Mouse (Mus musculus) erythroblast, embryonic 14.5 days (primary cell): ENCODE results near the gene Cenpl. TPM values are rescaled to one million over a fixed set of nuclear protein-coding genes. Genes with fewer than 3 reads are reported as not detected.
"Not testable (repeated sequence)": the region's sequence is repeated elsewhere in the genome, so short reads cannot be mapped to it uniquely, and the experiment has no call there.

ENCODE experiments used
- H3K27me3 ChIP-seq: 2 replicates; pipeline ENCODE4 v1.6.1; 2012; ENCODE audit warnings: inconsistent platforms; ENCODE audit not compliant: control insufficient read depth
- H3K36me3 ChIP-seq: 2 replicates; pipeline ENCODE4 v1.6.1; 2012; ENCODE audit warnings: mild to moderate bottlenecking, inconsistent platforms; ENCODE audit not compliant: control insufficient read depth
- H3K4me1 ChIP-seq: 2 replicates; pipeline ENCODE4 v1.6.1; 2012; ENCODE audit warnings: inconsistent platforms; ENCODE audit not compliant: control insufficient read depth
- H3K4me3 ChIP-seq: replicated peaks from 2 replicates; pipeline ENCODE3; 2012; ENCODE audit warnings: moderate library complexity, mild to moderate bottlenecking, inconsistent platforms
- H3K9me3 ChIP-seq: 2 replicates; pipeline ENCODE4 v1.6.1; 2012; ENCODE audit warnings: low read length, inconsistent platforms, mixed read lengths; ENCODE audit not compliant: control insufficient read depth
- GATA1 ChIP-seq: IDR thresholded peaks from 2 replicates; pipeline ENCODE4 v1.6.1; 2012; ENCODE audit warnings: low read length, inconsistent platforms, mixed read lengths
- TAL1 ChIP-seq: IDR thresholded peaks from 3 replicates; pipeline ENCODE4 v1.6.1; 2012; ENCODE audit warnings: low read length, inconsistent platforms, mixed read lengths
- polyA plus RNA-seq: library from polyadenylated mRNA; stranded (reverse); fragments of >175 nt; gene quantifications from 2 replicates; pipeline ENCODE4 v1.2.3, GENCODE M21; 2012

Gene Cenpl
- 3.6 and 5.0 TPM in 2 replicates for polyA plus RNA-seq

GRCm38 (mm10) chr1:161070352-161071271 lies at the start of gene Cenpl, which contains the start of gene Dars2:
Gene Cenpl, plus strand, starts transcription at chr1:161070713.
Gene Dars2, minus strand, starts transcription at chr1:161070658.
- H3K4me3 ChIP-seq = peak within 1 kb of the TSS; percentile 100
- no peaks in the 10 kb centered on the region for H3K27me3 ChIP-seq
- H3K36me3 ChIP-seq = peaks cover 56% of the 10 kb centered on the region
- TF ChIP-seq TAL1 (no peak), GATA1 (no peak)
- peaks cover 48% of the 10 kb centered on the region for H3K4me1 ChIP-seq
- no peaks in the 10 kb centered on the region for H3K9me3 ChIP-seq

- H3K4me1 ChIP-seq = peaks cover 3% of the 10 kb centered on the region
- H3K4me3 ChIP-seq = no peak overlapping the region
- no peaks in the 10 kb centered on the region for H3K9me3 ChIP-seq
- H3K27me3 ChIP-seq = no peaks in the 10 kb centered on the region
- no peak for TF ChIP-seq GATA1
- no peak for TF ChIP-seq TAL1
- H3K36me3 ChIP-seq = peaks cover 5% of the 10 kb centered on the region; the same call in 1 of the 2 replicates
Observed at GRCm38 (mm10) chr1:161025410-161026210, 44.9 kb upstream of the Cenpl start.

- peaks cover 16% of the 10 kb centered on the region for H3K36me3 ChIP-seq
- peaks cover 9% of the 10 kb centered on the region for H3K4me1 ChIP-seq
- no peaks in the 10 kb centered on the region for H3K27me3 ChIP-seq
- no peak for TF ChIP-seq GATA1
- TF ChIP-seq TAL1 = no peak
- no peak overlapping the region for H3K4me3 ChIP-seq
- no peaks in the 10 kb centered on the region for H3K9me3 ChIP-seq
Observed at GRCm38 (mm10) chr1:161027196-161027595, 43.3 kb upstream of the Cenpl start.

GRCm38 (mm10) chr1:161028427-161028826 lies 42.1 kb upstream of the Cenpl start:
- H3K27me3 ChIP-seq = not testable (repeated sequence)
- H3K4me1 ChIP-seq = peaks cover 21% of the 10 kb centered on the region

GRCm38 (mm10) chr1:161030058-161030457 lies 40.5 kb upstream of the Cenpl start:
- Histone ChIP-seq H3K4me3 (no peak overlapping the region), H3K9me3 (no peaks in the 10 kb centered on the region), H3K4me1 (peaks cover 33% of the 10 kb centered on the region), H3K27me3 (no peaks in the 10 kb centered on the region), H3K36me3 (peaks cover 20% of the 10 kb centered on the region)
- TF ChIP-seq TAL1 = no peak
- TF ChIP-seq GATA1 = no peak

More at GRCm38 (mm10) chr1:161028427-161028826, 42.1 kb upstream of the Cenpl start:
- peaks cover 20% of the 10 kb centered on the region for H3K36me3 ChIP-seq
- not testable (repeated sequence) for H3K4me3 ChIP-seq, H3K9me3 ChIP-seq

- Histone ChIP-seq H3K36me3 (peaks cover 37% of the 10 kb centered on the region), H3K4me3 (no peak overlapping the region)
Observed at GRCm38 (mm10) chr1:161031881-161032280, 38.6 kb upstream of the Cenpl start.

GRCm38 (mm10) chr1:161032345-161032744 lies 38.2 kb upstream of the Cenpl start:
- TF ChIP-seq GATA1 = no peak
- no peak for TF ChIP-seq TAL1
- Histone ChIP-seq H3K4me1 (peaks cover 52% of the 10 kb centered on the region), H3K36me3 (peaks cover 42% of the 10 kb centered on the region), H3K4me3 (no peak overlapping the region), H3K9me3 (no peaks in the 10 kb centered on the region), H3K27me3 (no peaks in the 10 kb centered on the region)

More at GRCm38 (mm10) chr1:161031881-161032280, 38.6 kb upstream of the Cenpl start:
- Histone ChIP-seq H3K9me3 (no peaks in the 10 kb centered on the region), H3K27me3 (no peaks in the 10 kb centered on the region), H3K4me1 (peaks cover 47% of the 10 kb centered on the region)
- TF ChIP-seq GATA1 (no peak), TAL1 (no peak)

- peaks cover 63% of the 10 kb centered on the region for H3K4me1 ChIP-seq
- peaks cover 58% of the 10 kb centered on the region for H3K36me3 ChIP-seq
- H3K27me3 ChIP-seq = no peaks in the 10 kb centered on the region
- no peaks in the 10 kb centered on the region for H3K9me3 ChIP-seq
- no peak for TF ChIP-seq TAL1
- TF ChIP-seq GATA1 = no peak
- peak overlapping the region; percentile 97 for H3K4me3 ChIP-seq
Observed at GRCm38 (mm10) chr1:161033856-161034434, 36.6 kb upstream of the Cenpl start.
